Mouse (Mus musculus) embryonic facial prominence, embryonic 14.5 days (tissue): ENCODE measurements around the gene Mdm1. TPM values are rescaled to one million over a fixed set of nuclear protein-coding genes. Genes with fewer than 3 reads are reported as not detected.

ENCODE experiments used
- ATAC-seq: fragments of 200-750 bp; cut with Nextera tagmentation; 2 replicates; pipeline ENCODE4 v1.8.0; 2017; ENCODE audit warnings: low read depth, moderate number of reproducible peaks, moderate TSS enrichment
- DNase-seq: peaks from one replicate; pipeline ENCODE4 v3.0.0-alpha.2; 2015; ENCODE audit warnings: low spot score
- H3K27ac ChIP-seq: fragments of 300-500 bp; sonication (generic); replicated peaks from 2 replicates; pipeline ENCODE4 v1.5.1; 2014; ENCODE audit warnings: low read depth, mild to moderate bottlenecking, low read length, moderate library complexity
- H3K27me3 ChIP-seq: fragments of 300-500 bp; sonication (generic); replicated peaks from 2 replicates; pipeline ENCODE4 v1.6.1; 2014; ENCODE audit warnings: low read length; ENCODE audit not compliant: control insufficient read depth, insufficient read depth
- H3K36me3 ChIP-seq: fragments of 300-500 bp; sonication (generic); 2 replicates; pipeline ENCODE4 v1.6.1; 2014; ENCODE audit warnings: low read length, mixed read lengths; ENCODE audit not compliant: control insufficient read depth, insufficient read depth
- H3K4me1 ChIP-seq: fragments of 300-500 bp; sonication (generic); 2 replicates; pipeline ENCODE4 v1.6.1; 2014; ENCODE audit warnings: antibody characterized with exemption, low read length; ENCODE audit not compliant: control insufficient read depth, insufficient read depth
- H3K4me2 ChIP-seq: fragments of 300-500 bp; sonication (generic); 2 replicates; pipeline ENCODE4 v1.6.1; 2014; ENCODE audit warnings: low read depth, mild to moderate bottlenecking, low read length, moderate library complexity, mixed read lengths
- H3K4me3 ChIP-seq: fragments of 300-500 bp; sonication (generic); 2 replicates; pipeline ENCODE4 v1.5.1; 2014; ENCODE audit warnings: low read depth, mild to moderate bottlenecking, low read length
- H3K9ac ChIP-seq: fragments of 300-500 bp; sonication (generic); 2 replicates; pipeline ENCODE4 v1.6.1; 2014; ENCODE audit warnings: low read depth, mild to moderate bottlenecking, low read length, moderate library complexity, mixed read lengths
- H3K9me3 ChIP-seq: fragments of 300-500 bp; sonication (generic); 2 replicates; pipeline ENCODE4 v1.6.1; 2016; ENCODE audit warnings: low read length; ENCODE audit not compliant: control insufficient read depth
- WGBS: fragments of 180-500 bp; shearing (Covaris S2); extraction: QIAGEN DNeasy Blood & Tissue Kit; methylation state at CpG from one replicate; pipeline ENCODE4 v1.1.7; 2014; 5-methylcytosine and 5-hydroxymethylcytosine counted together
- polyA plus RNA-seq: library from polyadenylated mRNA; unstranded; fragments of >200 nt; fragmentation: Nextera tagmentation; extraction: Ambion mirVana; gene quantifications from 2 replicates; pipeline ENCODE4 v1.2.1, GENCODE M21; 2014

Gene Mdm1
- polyA plus RNA-seq, result 27.2 and 31.7 TPM in 2 replicates

DNA sequence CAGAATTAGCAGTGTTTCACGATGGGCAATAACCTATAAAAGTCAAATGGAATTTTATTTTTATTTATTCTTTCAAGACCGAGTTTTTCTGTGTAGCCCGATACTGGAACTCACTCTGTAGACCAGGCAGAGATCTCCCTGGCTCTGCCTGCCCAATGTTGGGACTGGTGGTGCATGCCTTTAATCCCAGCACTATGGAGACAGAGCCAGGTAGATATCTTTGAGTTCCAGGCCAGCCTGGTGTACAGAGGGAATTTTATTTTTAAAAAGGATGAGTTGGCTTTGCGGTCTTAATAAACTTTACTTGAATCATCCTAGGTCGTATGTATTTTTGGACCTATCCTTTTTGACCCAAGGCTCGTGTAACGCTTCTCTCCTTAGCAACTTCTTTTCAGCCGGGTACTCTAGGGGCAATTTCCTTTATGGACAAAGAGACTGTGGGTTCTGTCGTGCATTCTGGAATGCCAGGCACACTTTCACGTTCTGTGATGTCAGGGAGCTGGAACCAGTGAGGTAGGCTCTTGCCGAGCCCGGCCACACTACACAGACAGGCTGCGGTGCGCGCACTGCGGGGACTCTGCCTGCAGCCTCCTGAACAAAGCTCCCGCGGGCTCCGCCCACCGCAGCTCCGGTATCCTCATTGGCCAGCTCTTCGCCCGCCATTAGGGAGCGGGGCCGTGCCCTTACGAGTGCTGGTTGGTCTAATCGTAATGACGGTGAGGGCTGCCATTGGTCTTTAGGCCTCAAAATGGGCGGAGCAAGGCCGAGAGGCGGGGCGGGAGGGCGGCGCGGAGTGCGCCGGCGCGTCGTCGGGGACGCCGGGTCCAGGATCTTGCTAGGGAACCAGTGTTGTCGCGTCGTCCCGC lies at the start of gene Mdm1:
Mdm1 (plus strand) TSS at position 794 of the 866 bp plus-strand sequence.
- Histone ChIP-seq H3K4me3 (peak within 1 kb of the TSS; percentile 76), H3K4me1 (0 out of 2 replicates have a peak, but pooled peaks cover 3% of the 10 kb centered on the region), H3K9ac (peak within 1 kb of the TSS; percentile 74), H3K4me2 (peak within 1 kb of the TSS; percentile 73), H3K27ac (peak within 1 kb of the TSS; percentile 55), H3K9me3 (no peaks in the 10 kb centered on the region), H3K36me3 (no peaks in the 10 kb centered on the region), H3K27me3 (no peaks in the 10 kb centered on the region)
- peak; percentile 100 for DNase-seq
- 9% methylated on average over 31 of the region's 47 CpGs for WGBS
- peak; percentile 100 for ATAC-seq

DNA sequence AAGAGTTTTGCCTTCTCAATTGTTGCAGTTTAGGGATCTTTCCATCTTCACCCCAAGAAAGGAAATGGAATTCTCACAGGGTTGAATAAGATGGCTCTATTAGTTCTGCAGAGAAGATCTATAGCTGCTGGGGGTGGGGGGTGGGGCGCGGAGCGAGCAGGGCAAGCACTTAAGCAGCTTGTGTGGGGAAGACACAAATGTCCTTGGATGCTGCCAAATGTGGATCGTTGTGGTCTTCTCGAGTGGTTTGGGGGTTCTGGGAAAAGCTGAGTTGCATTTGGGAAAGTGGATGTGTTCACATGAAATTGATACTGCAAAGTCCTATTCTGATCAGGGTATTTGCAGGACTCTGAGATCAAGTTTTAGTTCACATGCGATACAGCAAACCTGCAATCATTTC lies 48.9 kb upstream of the Mdm1 start:
- no peaks in the 10 kb centered on the region for H3K36me3 ChIP-seq

DNA sequence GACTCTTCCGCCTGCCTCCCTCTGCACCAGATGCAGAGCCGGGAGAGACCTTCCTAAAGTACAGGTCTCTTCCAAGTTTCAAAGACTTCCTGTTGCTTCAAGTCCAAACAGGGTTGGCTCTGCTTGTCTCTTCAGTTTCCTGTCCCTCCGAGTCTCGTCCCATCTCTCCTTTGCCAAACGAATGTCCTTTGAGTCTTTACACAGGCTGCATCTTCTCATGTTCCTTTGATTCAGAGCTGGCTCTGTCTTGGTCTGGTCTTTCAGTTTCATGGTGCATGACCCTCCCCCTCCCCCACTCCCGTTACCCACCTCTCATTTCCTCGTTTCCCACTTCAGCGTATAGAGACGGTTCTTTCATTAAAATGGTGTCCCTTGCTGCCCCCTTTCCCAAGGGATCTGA lies 47.9 kb upstream of the Mdm1 start:
- Histone ChIP-seq H3K36me3 (no peaks in the 10 kb centered on the region), H3K27ac (no peak overlapping the region), H3K9me3 (no peaks in the 10 kb centered on the region), H3K4me1 (peaks cover 2% of the 10 kb centered on the region; the same call in 1 of the 2 replicates), H3K27me3 (no peaks in the 10 kb centered on the region), H3K4me2 (no peak overlapping the region), H3K4me3 (no peak overlapping the region), H3K9ac (no peak overlapping the region)
- WGBS, result 55% methylated on average over 9 of the region's 9 CpGs
- DNase-seq (no peak), ATAC-seq (no peak)

More for the DNA sequence above, 48.9 kb upstream of the Mdm1 start:
- H3K27me3 ChIP-seq, result no peaks in the 10 kb centered on the region
- DNase-seq (peak; percentile 66), ATAC-seq (peak; percentile 53)
- 67% methylated on average over 6 of the region's 6 CpGs for WGBS
- H3K4me2 ChIP-seq, result no peak overlapping the region
- no peak overlapping the region for H3K9ac ChIP-seq
- H3K4me3 ChIP-seq, result no peak overlapping the region
- no peak overlapping the region for H3K27ac ChIP-seq
- H3K9me3 ChIP-seq, result no peaks in the 10 kb centered on the region
- peaks cover 2% of the 10 kb centered on the region; the same call in 1 of the 2 replicates for H3K4me1 ChIP-seq

DNA sequence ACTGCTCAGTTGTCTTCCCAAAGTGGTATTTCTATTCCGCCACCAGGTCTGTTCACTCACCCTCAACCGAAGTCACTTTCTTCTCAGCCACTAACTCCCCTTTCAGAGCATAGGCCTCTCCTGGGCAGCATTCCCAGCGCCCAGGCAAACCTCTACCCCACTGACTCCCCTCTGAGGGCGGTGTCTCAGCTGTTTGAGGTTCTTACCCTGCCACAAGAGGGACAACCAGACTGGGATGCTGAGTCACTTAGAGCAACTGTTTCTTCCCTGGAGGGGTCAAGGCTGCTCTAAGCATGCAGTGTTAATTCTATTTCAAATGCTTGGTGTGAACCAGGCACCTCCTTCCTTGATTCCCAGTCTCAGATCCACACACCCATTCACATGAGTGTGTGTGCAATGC lies 46.8 kb upstream of the Mdm1 start:
- WGBS, result 85% methylated on average over 4 of the region's 4 CpGs
- ATAC-seq (no peak), DNase-seq (no peak)
- Histone ChIP-seq H3K27me3 (no peaks in the 10 kb centered on the region), H3K27ac (no peak overlapping the region), H3K4me1 (peaks cover 2% of the 10 kb centered on the region; the same call in 1 of the 2 replicates), H3K4me3 (no peak overlapping the region), H3K9me3 (no peaks in the 10 kb centered on the region), H3K4me2 (no peak overlapping the region), H3K36me3 (no peaks in the 10 kb centered on the region), H3K9ac (no peak overlapping the region)

DNA sequence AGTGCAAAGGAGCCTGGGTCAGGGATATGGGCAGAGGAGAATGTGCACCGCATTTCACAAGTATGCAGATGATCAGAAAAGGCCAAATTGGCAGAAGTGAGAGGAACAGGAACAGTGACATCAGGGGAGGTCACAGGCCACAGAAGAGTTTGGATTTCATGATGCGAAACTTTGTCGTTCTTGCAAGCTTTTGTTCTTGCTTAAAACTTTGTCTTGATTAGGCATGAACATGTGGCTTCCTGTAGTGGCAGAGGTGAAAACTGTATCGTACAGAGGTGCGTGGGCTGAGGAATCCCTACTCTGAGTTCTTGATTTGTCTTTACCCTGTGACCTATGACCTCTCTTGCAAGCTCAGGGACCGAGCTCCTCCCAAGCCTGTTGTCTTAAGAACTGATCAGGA lies 45.4 kb upstream of the Mdm1 start:
- Histone ChIP-seq H3K27me3 (no peaks in the 10 kb centered on the region), H3K9ac (no peak overlapping the region), H3K36me3 (no peaks in the 10 kb centered on the region), H3K4me2 (no peak overlapping the region), H3K4me3 (no peak overlapping the region), H3K9me3 (no peaks in the 10 kb centered on the region), H3K27ac (no peak overlapping the region), H3K4me1 (peaks cover 2% of the 10 kb centered on the region; the same call in 1 of the 2 replicates)
- WGBS, result 79% methylated on average over 6 of the region's 6 CpGs
- ATAC-seq, result no peak
- no peak for DNase-seq

DNA sequence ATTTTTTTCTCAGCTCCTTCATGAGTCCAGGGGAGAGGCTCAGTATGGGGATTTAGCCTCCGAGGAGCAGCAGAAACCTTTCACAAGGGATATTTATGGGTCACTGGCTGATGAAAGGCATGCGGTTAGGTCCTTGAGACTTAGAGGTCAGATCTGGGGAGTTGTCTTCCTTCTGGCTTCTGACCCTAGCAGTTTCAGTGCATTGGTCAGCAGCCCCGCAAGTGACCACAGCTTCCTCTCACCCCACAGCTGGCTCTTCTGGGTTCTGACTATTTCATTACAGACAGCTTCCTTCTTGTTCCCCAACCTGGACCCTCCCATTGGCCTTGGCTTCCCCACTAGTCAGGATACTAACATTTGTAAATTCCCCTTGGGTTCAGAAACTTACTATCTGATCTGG lies 43.7 kb upstream of the Mdm1 start:
- no peaks in the 10 kb centered on the region for H3K9me3 ChIP-seq
- WGBS, result 89% methylated on average over 3 of the region's 3 CpGs
- no peak overlapping the region for H3K27ac ChIP-seq

DNA sequence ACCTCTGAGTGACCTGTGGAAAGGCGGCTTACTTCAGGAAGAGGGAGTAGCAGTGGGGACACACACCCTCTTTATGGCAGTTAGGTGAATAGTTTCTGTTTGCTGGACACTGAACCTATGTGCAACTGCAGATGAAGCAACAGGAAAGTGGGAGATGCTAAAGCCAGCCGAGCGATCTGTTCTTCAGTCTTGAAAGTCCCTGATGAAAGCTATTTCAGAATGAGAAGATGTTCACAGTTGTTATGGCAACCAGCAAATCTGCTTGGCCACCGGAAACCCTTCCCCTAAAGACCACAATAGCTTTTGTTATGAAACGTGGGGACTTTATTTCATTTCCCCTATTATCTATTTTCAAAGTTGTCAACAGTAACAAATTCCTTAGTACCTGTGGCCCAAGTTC lies 41.0 kb upstream of the Mdm1 start:
- Histone ChIP-seq H3K9ac (no peak overlapping the region), H3K27ac (no peak overlapping the region), H3K9me3 (no peaks in the 10 kb centered on the region), H3K27me3 (no peaks in the 10 kb centered on the region), H3K4me1 (no peaks in the 10 kb centered on the region; the same call in 1 of the 2 replicates), H3K4me3 (no peak overlapping the region), H3K4me2 (no peak overlapping the region), H3K36me3 (no peaks in the 10 kb centered on the region)
- WGBS, result 70% methylated on average over 5 of the region's 5 CpGs
- no peak for ATAC-seq
- DNase-seq, result no peak

More for the DNA sequence above, 43.7 kb upstream of the Mdm1 start:
- H3K9ac ChIP-seq, result no peak overlapping the region
- H3K4me1 ChIP-seq, result no peaks in the 10 kb centered on the region; the same call in 1 of the 2 replicates
- DNase-seq, result no peak
- no peak overlapping the region for H3K4me3 ChIP-seq
- no peak for ATAC-seq
- no peaks in the 10 kb centered on the region for H3K27me3 ChIP-seq
- H3K4me2 ChIP-seq, result no peak overlapping the region
- H3K36me3 ChIP-seq, result no peaks in the 10 kb centered on the region

DNA sequence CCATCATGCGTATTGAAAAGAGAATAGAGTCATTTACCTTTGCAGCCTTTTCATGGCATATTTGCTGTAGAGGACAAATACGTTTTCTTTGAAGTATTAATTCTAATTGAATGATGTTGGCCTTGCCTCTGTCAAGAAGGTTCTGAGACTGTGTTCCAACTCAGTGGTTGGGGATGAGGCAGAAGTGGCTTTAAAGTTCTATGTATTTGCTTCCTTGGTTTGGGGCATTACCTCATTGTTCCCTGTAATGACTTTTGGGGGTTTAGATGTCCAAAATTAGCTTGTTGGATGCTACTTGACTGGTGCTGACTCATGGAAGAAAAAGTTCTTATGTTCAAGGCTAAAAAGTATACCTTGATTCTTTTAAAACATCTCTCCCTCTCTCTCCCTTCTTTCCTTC lies 40.6 kb upstream of the Mdm1 start:
- Histone ChIP-seq H3K27me3 (no peaks in the 10 kb centered on the region), H3K4me1 (no peaks in the 10 kb centered on the region; the same call in 1 of the 2 replicates), H3K9ac (no peak overlapping the region), H3K9me3 (no peaks in the 10 kb centered on the region), H3K4me2 (no peak overlapping the region), H3K4me3 (no peak overlapping the region), H3K27ac (no peak overlapping the region), H3K36me3 (no peaks in the 10 kb centered on the region)
- ATAC-seq, result no peak
- WGBS, result 84% methylated on average over 2 of the region's 2 CpGs
- no peak for DNase-seq
